Mouse (Mus musculus): ENCODE measurements around the gene Tmem125. TPM values are rescaled to one million over a fixed set of nuclear protein-coding genes. Genes with fewer than 3 reads are reported as not detected.

Tmem125 gene
- not detected in 2 replicates for polyA plus RNA-seq (2012)

DNA sequence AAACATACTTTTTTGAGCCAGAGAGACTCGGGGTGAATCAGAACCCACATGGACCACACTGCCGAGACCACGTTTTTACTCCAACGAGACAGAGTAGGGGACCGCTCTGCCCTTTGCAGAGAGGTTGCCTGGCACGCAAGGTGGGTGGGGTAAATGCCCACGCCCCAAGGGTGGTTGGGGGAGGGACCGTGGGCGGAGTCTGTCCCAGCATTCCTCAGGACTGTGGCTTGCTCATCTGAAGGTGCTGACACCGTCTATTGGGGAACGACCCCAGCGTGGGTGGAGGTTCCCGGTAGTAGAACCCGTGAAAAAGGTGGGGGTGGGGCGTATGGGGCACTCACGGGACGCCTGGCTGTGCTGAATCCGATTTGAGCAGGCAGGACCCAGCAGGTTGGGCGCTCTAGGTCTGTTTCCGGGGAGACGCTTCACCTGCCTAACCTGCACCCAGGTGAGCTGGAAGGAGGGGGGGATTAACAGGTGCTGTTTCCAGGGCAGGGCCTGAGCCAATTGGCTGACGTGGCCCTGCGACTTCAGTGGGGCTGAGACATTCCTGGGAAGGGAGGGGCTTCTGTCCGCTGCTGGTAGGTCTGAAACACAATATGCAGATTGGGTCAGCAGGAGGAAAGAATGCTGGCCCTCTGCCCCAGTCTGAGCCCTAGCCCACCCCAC, at the start of gene Tmem125:
Gene Tmem125, minus strand, starts transcription at position 453 of the 669 bp plus-strand sequence.
- TF ChIP-seq GATA1 (IDR thresholded peaks at IDR 0.05; ENCODE audit: low read length) = no peak

DNA sequence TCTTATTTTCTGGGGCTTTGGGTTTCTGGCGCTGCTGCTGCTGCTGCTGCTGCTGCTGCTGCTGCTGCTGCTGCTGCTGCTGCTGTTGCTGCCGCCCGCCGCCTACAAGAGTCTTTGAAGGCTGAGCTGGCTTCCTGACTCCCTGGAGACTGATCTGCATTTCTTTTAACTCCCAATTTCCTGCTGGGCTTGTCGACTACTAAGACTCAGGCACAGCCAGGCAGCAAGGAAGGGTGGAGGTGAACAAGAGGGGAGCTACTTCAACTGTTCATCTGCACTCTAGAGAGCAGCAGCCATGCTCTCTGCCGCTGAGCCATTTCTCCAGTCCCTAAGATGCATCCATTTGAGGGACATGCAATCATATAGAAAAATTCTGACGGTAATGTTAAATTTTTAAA, 45.9 kb upstream of the Tmem125 start:
- TF ChIP-seq GATA1 (IDR thresholded peaks at IDR 0.05; ENCODE audit: low read length) = no peak

DNA sequence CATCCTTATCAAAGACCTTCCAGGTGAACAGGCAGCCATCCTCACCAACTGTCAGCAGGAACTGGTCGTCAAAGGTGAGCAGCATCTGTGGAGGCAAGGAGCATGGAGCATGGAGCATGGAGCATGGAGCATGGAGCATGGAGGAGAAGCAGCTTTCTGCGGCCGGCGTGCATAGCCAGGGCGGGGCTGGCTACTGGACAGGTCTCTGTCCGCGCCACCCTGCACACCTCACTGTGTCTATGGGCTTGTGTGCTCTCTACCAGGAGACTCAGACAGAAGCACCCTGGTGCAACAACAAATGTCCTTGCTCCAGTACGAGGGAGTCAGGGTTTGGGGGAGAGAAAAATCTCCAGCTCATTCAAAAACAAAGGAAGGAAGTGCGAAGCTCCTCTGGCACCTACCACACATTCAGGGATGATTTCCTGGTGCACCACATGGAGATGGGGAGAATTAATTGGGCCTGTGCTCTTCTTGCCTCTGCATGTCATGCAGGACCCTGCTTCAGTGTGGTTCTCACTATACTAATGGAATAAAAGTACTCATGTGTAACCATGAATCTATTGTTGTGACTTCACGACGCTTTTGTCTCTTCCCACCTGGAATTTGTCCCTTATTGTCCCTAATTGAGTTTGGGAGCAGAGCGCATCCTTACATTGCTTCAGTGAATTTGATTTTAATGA, 45.3 kb upstream of the Tmem125 start:
- TF ChIP-seq GATA1 (IDR thresholded peaks at IDR 0.05; ENCODE audit: low read length) = no peak

DNA sequence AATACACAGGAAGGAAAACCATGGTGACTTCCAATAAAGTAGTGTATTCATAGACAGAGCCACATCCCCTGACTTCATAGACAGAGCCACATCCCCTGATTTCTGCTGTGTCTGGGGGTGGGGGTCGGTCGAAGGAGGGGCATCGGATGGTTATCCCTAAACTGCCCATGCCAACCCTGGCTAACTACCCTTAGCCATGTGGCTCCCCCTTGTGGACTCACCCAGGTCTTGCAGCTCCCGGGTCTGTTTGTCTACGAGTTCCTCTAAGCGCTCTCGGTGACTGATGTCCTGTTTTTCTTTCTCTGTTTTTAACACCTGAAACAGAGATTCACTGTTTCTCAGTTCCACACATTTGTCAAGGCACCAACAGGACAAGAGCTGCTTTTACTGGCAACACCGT, 38.8 kb upstream of the Tmem125 start:
- no peak for TF ChIP-seq GATA1 (IDR thresholded peaks at IDR 0.05; ENCODE audit: low read length)

DNA sequence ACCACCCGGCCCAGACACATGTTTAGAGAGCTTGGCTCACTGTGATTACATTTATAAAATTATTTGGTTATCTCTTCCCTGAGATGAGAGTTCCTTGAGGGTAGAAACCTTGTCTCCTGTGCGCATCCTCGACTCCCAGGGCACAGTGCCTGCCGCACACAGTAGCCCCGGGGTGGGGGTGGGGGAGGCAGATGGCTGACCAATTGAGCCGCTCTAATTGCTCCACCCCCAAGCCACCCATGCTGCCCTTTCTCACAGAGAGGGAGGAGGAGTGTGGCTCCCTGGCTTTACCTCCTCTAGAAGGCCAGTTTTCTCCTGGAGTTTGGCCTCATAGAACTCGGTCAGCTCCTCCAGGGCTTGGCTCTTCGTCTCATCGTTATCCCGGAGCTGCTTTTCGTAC, 37.7 kb upstream of the Tmem125 start:
- no peak for TF ChIP-seq GATA1 (IDR thresholded peaks at IDR 0.05; ENCODE audit: low read length)

DNA sequence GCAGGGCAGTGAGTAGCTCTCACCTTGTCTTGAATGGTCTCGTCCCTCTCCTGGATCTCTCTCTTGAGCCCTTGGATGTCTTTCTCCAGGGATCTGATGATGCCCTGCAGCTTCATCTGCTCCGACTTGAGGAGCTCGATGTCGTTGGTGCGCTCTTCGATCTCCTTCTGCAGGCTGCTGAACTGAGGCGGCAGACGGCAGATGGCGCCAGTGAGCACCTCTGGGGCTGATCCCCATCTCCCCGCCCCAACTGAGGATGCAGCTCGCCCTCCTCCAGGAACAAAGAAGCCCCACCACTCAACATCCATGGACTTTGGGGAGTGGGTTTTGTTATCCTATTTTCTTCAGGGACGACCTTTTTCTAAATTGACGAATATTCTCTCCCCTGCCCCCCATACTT, 35.5 kb upstream of the Tmem125 start:
- TF ChIP-seq GATA1 (IDR thresholded peaks at IDR 0.05; ENCODE audit: low read length) = no peak

DNA sequence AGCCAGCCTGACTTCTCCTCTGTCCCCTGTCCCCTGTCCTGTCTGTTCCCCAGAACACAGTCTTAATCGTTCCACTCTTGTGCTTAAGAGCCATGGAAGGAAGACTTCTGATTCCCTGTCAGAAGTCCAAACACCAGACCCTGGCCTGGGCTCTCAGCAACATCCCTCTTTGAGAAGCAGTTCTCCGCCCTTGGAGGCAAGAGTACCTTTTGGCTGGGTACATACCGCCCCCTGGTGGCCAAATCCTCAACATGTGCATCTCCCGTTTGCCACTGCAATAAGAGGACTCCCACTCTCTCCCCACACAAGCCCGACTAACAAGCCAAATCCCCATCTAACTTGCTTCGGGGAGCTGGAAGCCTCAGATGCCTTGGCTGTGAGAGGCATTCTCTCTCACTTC, 32.3 kb upstream of the Tmem125 start:
- TF ChIP-seq GATA1 (IDR thresholded peaks at IDR 0.05; ENCODE audit: low read length) = no peak

DNA sequence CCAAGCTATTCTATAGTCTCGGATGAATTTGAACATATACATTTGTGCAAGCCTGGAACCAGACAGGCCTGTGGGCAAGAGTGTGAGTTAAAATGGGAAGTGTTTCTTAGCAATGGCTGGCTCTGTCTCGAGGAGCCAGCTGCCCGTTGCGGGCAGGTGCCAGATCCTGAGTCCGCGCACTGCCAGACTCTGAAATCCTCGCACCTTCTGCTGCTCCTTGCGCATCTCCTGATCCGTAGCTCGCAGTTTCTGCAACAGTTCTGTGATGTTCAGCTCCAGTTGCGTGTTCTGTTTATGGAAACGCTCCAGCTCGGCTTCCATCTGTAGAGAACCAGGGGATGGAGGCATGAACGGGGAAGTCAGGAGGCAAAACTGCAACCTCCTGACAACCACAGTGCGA, 27.6 kb upstream of the Tmem125 start:
- no peak for TF ChIP-seq GATA1 (IDR thresholded peaks at IDR 0.05; ENCODE audit: low read length)

DNA sequence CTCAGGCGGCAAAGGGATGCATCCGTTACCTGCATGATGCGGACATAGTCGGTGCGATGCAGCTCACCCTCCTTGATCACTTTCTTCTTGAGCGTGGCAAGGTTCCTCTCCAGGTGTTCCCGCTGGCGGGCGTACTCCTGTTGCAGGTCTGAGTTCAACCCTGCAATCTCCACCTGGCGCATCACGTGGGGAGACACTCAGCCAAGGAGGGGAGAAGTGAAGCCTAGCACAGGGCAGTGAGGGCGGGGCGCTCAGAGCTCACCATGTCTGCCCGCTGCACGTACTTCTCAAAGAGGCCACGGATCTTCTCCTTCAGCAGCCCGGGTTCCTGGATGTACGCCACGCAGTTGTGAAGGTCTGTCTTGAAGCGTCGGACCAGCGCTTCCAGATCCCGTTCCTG, 25.5 kb upstream of the Tmem125 start:
- TF ChIP-seq GATA1 (IDR thresholded peaks at IDR 0.05; ENCODE audit: low read length) = no peak

DNA sequence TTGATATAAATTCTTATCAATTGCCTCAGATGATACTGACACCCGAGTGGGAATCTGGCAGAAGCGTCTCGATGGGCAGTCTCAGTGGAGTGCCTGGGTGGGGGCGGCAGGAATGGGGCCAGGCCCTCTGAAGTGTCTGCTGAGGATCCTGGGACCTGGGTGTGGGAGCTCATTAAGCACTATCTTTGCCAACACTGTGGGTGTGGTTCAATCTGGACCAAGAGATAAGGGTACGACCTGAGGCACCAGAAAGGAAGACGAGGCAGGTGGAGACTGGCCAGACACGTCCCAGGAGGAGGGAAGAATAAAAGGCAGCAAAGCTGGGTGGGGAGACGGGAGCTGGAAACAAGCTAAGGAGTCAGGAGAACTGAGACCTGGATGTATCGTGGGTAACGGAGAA, 24.9 kb upstream of the Tmem125 start:
- TF ChIP-seq GATA1 (IDR thresholded peaks at IDR 0.05; ENCODE audit: low read length) = no peak

DNA sequence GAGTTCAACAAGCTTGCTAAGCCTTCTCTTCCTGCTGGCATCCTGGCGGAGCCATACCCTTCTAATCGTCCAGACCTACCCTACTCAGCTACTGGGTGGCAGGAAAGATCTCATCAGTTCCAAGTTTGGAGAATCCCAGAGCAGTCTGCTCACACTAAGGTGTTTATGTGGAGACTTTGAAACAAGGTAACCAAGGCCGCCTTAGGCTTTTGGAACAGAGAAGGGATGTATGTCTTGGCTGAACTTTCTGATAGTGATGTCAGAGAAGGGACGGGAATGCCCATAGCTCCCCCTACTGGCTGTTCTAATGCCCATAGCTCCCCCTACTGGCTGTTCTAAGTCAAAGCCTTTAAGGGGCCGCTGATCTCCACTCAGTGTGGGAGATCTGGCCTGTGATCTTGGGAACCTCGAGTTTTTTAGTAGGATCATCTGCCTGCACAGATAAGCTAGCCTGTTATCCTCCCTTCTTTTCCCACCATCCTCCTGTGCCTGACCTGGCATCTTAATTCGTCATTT, 22.4 kb upstream of the Tmem125 start:
- TF ChIP-seq GATA1 (IDR thresholded peaks at IDR 0.05; ENCODE audit: low read length) = no peak

DNA sequence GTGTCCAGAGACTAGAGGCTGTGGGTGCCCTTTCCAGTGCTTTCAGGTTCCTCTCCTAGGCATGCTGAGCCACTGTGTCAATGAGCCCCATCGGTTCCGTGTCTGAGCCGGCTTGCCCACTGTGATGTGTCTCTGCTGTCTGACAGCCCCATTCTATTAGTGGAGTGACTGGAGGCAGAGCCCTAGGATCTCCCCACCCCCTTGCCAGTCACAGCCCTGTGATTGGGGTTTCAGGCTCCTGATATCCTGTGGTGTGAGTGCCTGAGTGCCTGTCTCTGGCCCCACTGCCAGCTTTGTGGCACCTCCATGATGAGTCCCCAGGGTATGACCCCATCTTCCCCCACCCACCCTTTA, 21.1 kb upstream of the Tmem125 start:
- TF ChIP-seq GATA1 (IDR thresholded peaks at IDR 0.05; ENCODE audit: low read length) = no peak

DNA sequence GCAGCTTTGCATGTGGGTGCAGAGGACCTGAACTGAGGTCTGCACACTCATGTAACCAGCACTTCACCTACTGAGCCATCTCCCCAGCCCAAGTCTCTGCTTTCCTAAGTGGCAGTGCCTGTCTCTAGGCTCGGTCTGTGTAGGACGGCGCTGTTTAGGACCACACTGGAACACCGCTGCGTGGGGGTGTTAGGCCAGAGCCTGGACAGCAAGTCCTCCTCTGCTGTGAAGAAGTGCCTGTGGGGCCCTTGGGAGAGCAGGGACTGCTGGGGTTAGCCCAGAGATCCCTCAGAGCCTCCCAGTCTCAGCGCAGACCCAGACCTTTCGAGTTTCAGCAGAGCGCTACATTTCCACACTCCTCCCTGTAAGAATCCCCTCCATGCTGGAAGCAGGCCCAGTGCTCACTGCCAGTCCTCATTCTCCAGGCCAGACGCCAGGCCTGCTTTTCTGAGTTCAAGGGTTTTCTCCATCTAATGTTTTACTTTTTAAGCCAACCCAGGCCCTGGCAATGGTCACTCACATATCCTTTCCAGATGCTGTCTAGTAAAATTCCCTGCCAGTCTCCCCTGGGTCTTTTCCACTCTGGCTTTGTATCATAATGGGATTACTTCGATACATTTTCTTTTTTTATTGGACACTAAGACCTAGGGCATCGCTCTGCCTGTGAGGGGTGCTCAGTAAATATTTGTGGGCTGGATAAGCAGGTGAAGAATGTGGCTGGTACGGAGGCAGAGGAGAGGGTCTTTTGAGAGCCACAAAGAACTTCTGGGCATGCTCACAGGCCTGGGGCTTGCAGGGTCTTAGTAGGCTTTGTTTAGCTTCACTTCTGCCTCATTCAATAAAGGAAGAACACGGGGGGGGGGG, 20.4 kb upstream of the Tmem125 start:
- TF ChIP-seq GATA1 (IDR thresholded peaks at IDR 0.05; ENCODE audit: low read length) = no peak

DNA sequence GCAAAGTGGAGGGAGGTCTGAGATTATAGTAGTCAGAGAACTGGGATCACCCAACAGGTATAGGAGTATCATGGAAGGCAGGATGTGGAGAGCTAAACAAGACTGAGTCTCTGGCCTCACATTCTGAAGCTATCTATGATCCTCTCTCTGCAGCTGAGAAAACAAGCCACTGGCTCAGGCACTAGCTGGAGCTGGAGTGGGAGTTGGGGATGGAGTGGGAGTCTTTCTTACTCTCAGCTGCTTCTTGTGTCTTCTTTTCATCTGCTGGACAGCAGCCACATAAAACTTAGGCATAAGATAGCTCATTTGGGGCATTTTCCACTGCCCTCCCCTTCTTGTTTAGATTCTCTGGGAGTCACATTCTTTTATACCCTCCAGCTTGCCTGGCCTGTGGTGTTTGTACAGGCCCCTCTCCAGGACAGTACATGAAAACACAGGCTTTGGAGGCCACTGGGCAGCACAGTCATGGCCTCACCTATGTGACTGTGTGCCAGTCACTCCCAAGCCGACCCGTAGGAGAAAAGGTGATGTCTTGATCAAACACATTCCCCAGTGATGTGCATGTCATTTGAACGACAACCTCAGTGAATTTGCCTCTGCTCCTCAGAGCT, 9.3 kb upstream of the Tmem125 start:
- TF ChIP-seq GATA1 (IDR thresholded peaks at IDR 0.05; ENCODE audit: low read length) = no peak

DNA sequence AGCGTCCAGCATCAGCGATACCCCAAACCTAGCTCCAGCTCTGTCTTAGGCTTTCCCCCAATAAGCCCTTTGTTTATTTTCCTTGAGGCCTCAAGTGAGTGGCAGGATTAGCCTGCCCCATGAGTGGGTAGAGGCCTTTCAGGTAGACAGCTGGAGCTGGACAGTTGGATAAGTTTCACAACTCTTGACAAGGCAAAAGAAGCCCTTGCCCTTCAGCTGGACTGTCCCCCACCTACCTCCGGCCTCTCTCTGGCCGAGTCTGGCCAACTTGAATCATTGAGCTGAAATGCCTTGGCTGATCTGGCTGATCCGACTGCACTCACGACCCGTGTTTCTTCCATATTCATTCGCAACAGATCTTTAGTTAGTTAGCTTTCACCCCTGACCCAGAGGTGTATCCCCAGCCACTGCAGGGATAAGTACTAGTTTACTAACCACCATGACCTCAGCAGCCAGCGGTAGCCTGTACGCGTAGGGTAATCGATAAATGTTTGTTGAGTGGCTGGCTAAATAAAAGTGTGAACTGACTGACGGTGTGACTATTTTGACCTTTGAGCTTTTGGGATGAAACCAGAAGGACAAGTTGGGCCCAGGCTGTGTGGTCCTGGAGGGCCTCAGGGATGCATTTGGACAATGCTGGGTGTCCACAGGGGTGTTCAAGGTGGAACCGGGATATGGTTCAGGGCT, 740 bp upstream of the Tmem125 start:
- no peak for TF ChIP-seq GATA1 (IDR thresholded peaks at IDR 0.05; ENCODE audit: low read length)
